Mouse (Mus musculus) frontal cortex, postnatal 25 days (tissue): ENCODE results near the gene Ifna7.
A peak's percentile ranks its signal among the peaks of the same experiment; 100 is the strongest.
"Not testable (repeated sequence)": the region's sequence is repeated elsewhere in the genome, so short reads cannot be mapped to it uniquely, and the experiment has no call there.

Experiments used
- DNase-seq, 2 experiments: peaks; one replicate each; pipeline ENCODE4 v3.0.0; 2022; ENCODE audit warnings: low spot score in 2 of 2

Gene Ifna7

GRCm38 (mm10) chr4:88815928-88816327 lies at the start of gene Ifna7:
Gene Ifna7 (plus strand): TSS chr4:88816228.
- no peak for DNase-seq

- not testable (repeated sequence) for DNase-seq
Measured at GRCm38 (mm10) chr4:88773534-88773933, 42.5 kb upstream of the Ifna7 start, which contains the start of gene Gm13290. Gene Gm13290 (plus strand): TSS chr4:88773834.

- DNase-seq: not testable (repeated sequence)
Measured at GRCm38 (mm10) chr4:88776622-88777021, 39.4 kb upstream of the Ifna7 start, which contains the start of gene Gm13289. Gene Gm13289 (plus strand): TSS chr4:88776922.

- not testable (repeated sequence) for DNase-seq
Measured at GRCm38 (mm10) chr4:88779550-88779949, 36.5 kb upstream of the Ifna7 start, which contains the start of gene Gm13272. Gene Gm13272 (plus strand): TSS chr4:88779850.

- not testable (repeated sequence) for DNase-seq
Measured at GRCm38 (mm10) chr4:88780320-88780719, 35.7 kb upstream of the Ifna7 start.

GRCm38 (mm10) chr4:88781831-88782230 lies 34.2 kb upstream of the Ifna7 start, which contains the start of gene Ifnz:
Gene Ifnz (plus strand): TSS chr4:88782131.
- not testable (repeated sequence) for DNase-seq

- DNase-seq: not testable (repeated sequence)
Measured at GRCm38 (mm10) chr4:88782335-88782734, 33.7 kb upstream of the Ifna7 start.

- not testable (repeated sequence) for DNase-seq
Measured at GRCm38 (mm10) chr4:88785409-88785808, 30.6 kb upstream of the Ifna7 start, which contains the start of gene Gm13276. Gene Gm13276 (plus strand): TSS chr4:88785709.

- DNase-seq: peak; percentile 31 to 52
Measured at GRCm38 (mm10) chr4:88788402-88788801, 27.6 kb upstream of the Ifna7 start, which contains the start of gene Gm13277. Gene Gm13277 (plus strand): TSS chr4:88788632.

GRCm38 (mm10) chr4:88791250-88791649 lies 24.8 kb upstream of the Ifna7 start, which contains the start of gene Gm13278:
Gene Gm13278 (plus strand): TSS chr4:88791550.
- DNase-seq: not testable (repeated sequence)

GRCm38 (mm10) chr4:88793936-88794675 lies 21.9 kb upstream of the Ifna7 start, which contains the start of gene Gm13275:
Gene Gm13275 (plus strand): TSS chr4:88794487.
- peak; percentile 74 to 76 for DNase-seq

- not testable (repeated sequence) for DNase-seq
Measured at GRCm38 (mm10) chr4:88797097-88797496, 18.9 kb upstream of the Ifna7 start, which contains the start of gene Gm13279. Gene Gm13279 (plus strand): TSS chr4:88797397.

- not testable (repeated sequence) for DNase-seq
Measured at GRCm38 (mm10) chr4:88799365-88799764, 16.7 kb upstream of the Ifna7 start, which contains the start of gene Gm13285. Gene Gm13285 (plus strand): TSS chr4:88799665.

GRCm38 (mm10) chr4:88802954-88803353 lies 13.1 kb upstream of the Ifna7 start, which contains the start of gene Gm13287:
Gene Gm13287 (plus strand): TSS chr4:88803254.
- not testable (repeated sequence) for DNase-seq

GRCm38 (mm10) chr4:88805231-88805630 lies 10.8 kb upstream of the Ifna7 start, which contains the start of gene Gm13288:
Gene Gm13288 (plus strand): TSS chr4:88805531.
- not testable (repeated sequence) for DNase-seq

- DNase-seq: not testable (repeated sequence)
Measured at GRCm38 (mm10) chr4:88805761-88806160, 10.3 kb upstream of the Ifna7 start.

- DNase-seq: no peak
Measured at GRCm38 (mm10) chr4:88819659-88820058, 3.6 kb downstream of the Ifna7 start, which contains the start of gene Ifna11. Gene Ifna11 (plus strand): TSS chr4:88819959.

- DNase-seq: no peak
Measured at GRCm38 (mm10) chr4:88822995-88823394, 7.0 kb downstream of the Ifna7 start.

GRCm38 (mm10) chr4:88827116-88827515 lies 11.1 kb downstream of the Ifna7 start, which contains the start of gene Ifna6:
Gene Ifna6 (plus strand): TSS chr4:88827416.
- not testable (repeated sequence) for DNase-seq

- peak in 1 of 2 experiments; percentile 14 for DNase-seq
Measured at GRCm38 (mm10) chr4:88830523-88830922, 14.5 kb downstream of the Ifna7 start.

- not testable (repeated sequence) for DNase-seq
Measured at GRCm38 (mm10) chr4:88835225-88835624, 19.2 kb downstream of the Ifna7 start, which contains the start of gene Ifna5. Gene Ifna5 (plus strand): TSS chr4:88835525.

GRCm38 (mm10) chr4:88838828-88839227 lies 22.8 kb downstream of the Ifna7 start:
- no peak for DNase-seq
